Mouse (Mus musculus) cerebellum, postnatal 25 days (tissue): Measurements from ENCODE around the gene 9430097D07Rik.
A peak's percentile ranks its signal among the peaks of the same experiment; 100 is the strongest.

ENCODE experiments used
- DNase-seq, 2 experiments: peaks; one replicate each; pipeline ENCODE4 v3.0.0; 2021; ENCODE audit warnings: mixed read lengths in 2 of 2

The 9430097D07Rik gene

DNA sequence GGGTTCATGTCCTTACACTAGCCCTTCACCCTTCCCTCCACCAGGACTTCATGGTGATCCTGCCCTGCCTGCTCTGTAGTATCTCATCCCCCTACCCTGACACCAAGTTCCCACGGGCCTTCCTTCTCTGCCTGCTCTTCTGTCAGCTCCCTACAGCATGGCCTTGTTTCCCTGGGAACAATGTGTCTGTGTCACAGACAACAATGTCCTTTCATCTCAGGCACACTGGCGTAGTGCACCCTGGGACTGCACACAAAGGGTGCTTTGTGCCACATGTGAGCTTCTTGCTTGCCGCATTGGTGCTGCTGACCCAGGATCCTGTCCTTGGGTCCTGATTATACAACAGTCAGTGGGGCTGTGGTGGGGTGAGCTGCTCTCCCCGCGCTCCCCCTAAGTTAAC, 15.9 kb downstream of the 9430097D07Rik start:
- DNase-seq: no peak

DNA sequence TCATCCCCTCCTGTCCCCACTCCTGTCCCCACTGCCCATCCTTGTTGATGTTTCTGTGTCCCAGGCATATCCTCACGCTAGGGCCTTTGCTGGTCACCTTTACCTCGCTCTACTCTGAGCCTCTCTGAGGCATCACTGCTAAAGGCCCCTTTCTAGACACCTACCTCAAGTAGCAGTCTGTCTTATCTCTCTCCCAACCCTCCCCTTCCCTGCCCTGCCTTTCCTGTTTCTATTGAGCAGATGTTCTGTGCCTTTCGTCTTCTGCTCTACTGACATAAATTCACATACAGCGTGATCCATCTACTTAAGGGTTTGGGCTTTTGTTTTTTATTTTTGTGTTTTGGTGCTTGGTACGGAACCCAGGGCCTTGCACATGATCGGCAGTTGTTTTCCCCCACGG, 19.5 kb downstream of the 9430097D07Rik start:
- no peak for DNase-seq

DNA sequence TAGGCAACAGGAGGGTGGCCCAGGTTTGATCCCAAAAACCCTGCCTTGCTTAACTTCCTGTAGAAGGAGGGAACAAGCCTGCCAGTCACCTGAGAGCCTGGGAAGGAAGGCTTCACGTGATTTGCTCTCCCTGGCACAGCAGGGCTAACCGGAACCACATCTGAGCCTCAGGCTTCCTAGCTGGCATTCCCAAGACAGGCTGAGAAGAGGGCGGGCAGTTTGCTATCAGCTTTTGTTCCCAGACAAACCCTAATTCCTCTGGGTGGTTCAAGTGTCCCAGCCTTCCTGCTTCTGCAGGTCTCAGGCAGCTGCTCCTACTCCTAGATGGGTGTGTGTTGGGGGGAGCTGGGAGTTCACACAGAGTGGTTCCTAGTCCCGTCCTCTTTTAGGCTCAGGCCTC, 20.0 kb downstream of the 9430097D07Rik start:
- no peak for DNase-seq

DNA sequence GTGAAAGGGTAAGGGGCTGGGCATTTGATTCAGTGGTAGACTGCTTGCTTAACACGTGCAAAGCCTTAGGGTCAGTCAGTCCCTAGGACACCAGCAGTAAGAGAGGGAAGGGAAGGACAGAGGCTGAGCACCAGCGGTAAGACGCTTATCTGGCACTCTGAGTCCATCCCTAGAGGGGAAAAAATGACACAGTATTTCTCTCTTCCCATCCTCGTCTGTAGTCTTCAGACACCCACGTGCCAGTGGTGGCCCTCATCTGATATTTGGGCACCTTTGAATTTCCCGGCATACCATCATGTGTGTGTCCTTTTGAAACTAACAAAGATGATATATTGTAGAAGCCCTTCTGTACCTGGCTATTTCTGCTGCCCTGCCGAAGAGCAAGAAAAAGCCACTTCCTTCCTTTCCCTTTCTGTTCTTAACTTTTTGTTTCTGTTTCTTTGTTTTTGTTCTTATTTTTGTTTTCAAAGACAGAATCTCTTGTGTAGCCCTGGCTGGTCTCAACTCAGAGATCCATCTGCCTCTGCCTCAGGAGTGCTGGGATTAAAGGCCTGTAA, 21.8 kb downstream of the 9430097D07Rik start:
- DNase-seq: no peak

DNA sequence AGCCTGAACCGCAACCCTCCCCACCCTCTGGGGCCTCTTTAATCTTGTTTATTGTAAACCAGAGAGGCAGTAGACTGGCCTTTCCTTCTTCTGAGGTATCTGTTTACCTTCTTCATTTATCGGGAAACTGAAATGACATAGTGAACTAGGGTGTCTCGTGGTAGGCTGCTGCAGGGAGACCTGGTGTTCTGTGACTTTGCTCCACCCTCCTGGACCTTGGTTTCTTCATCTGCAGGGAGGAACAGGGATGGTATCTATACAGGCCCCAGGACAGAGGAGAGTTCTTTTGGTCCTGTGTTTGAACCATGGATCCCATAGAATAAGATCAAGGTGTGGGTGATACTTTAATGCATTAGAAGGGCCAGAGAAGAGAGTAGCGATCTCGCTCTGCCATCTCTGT, 24.2 kb downstream of the 9430097D07Rik start:
- DNase-seq: no peak

DNA sequence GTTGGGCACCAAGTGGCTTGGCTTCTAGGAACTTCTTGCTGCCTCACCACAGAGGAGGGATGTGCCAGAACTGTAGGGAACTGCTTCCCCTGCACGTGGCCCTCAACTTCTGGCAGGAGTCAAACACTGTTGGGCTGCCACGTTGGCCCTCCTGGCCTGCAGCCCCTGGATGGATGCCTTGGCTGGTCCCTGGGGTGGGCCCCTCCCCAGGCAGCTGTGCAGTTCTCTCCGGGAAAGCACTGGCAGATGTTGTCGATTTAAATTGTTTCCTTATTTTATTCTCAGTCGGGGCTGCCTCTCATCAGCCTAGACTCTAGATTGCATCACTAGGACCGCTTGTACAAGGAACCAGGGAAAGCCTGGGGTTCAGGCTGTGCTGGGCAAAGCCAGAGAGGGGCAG, 25.7 kb downstream of the 9430097D07Rik start:
- DNase-seq: no peak

DNA sequence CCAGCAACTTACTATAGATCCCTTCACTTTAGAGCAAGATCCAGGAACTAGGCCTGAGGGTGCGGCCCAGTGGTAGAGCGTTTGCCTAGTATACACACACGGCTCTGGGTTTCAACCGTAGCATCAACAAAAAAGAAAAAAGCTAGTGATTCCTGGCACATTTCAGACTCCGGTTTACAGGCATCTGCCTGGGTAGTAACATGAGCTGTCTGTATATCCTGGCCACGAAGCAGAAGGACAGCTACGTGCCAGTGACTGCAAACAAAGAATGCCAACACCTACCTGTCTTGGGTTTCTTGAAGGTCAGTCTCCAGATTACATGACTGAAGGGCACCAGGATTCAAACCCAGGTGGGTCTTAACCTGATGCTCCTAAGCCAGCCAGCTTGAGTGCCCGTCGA, 26.3 kb downstream of the 9430097D07Rik start:
- no peak for DNase-seq

DNA sequence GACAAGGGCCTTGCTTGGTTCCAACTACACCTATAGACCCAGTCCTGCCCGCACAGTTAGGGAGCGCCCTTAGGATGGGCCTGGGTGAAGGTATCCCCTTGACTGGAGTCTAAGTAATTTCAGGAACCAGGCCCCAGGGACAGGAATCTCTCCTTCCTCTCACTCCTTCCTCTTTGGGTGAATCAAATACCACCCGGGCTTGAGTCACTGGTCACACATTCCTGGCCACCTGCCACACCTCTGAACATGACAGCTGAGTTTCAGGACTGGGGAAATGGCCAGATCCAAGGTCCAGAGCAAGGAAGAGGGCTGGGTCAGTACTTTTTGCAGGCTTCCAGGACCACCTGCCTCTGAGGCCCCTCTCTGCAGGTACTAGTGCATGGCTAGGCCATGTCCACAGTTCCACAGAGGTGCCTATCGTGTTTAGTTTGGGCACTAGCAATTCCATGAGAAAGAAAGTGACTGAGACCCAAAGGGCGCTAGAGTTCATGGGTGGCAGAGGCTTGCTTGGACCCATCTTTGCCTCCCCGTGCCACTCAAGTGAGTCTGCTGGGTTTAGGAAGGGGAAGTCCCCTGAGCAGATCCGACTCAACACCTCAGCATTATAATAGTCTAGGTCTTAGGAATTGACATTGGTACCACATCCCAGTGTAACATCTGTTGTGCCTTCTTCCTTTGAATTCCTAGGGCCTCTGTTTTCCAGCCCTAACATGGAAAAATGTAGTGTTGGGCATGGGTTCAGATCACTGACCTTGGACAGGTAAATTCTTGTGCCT, 27.3 kb downstream of the 9430097D07Rik start:
- peak in 1 of 2 experiments; percentile 59 for DNase-seq

DNA sequence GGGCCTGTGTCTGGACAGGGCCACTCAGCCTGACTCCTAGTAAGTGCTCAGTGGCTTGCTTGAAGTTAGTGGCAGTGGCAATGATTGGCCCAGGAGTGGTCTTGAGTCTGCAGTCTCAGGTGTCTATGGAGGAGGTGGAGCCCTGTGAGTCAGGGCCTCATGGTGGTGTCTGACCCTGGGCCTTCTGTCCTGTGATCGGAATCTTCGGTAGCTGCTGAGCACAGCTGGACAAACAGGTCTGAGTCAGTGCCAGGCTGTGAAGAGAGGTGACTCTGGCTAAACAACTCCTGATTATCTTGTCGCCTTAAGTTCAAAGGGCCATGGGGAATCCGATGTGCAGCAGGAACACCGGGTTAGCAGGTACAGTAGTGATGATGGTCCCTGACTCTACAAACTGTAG, 28.1 kb downstream of the 9430097D07Rik start:
- DNase-seq: no peak

DNA sequence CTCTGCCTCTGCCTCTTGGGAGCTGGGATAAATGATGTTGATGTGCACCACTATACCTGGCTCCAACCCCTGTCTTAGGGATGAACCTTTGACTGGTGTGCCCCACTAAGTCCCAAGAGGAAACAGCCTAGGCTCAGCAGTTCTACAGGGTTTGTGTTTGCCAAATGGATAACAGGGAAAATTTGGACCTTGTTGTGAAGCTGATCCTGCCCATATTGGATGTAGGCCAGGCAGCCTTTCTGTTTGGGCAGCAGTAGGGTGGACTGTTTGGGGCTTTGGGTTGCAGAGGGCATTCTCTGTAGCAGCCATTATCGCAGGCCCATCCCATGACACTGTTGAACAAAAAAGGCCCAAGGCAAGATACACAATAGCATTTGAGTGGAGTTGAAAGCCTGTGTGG, 28.5 kb downstream of the 9430097D07Rik start:
- no peak for DNase-seq

DNA sequence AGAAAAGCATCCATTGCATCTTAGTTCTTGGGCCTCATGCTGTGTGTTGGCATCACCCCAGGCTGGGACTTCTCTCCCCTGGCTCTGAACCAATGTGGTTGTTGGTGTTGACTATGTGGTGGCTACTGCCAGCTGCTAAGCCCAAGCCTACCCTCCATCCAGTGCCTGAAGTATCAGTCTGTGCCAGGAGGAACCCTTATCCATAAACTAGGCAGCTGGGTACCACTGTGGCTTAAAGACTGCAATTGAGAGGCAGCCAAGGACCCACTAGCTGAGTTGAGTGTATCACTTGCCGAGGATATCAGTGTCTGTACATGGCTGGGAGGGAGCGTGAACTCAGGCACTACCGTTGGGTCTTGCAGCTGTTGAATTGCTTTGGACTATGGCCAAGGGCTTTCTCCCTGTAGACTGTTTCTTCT, 32.4 kb downstream of the 9430097D07Rik start:
- DNase-seq: peak in 1 of 2 experiments; percentile 72

DNA sequence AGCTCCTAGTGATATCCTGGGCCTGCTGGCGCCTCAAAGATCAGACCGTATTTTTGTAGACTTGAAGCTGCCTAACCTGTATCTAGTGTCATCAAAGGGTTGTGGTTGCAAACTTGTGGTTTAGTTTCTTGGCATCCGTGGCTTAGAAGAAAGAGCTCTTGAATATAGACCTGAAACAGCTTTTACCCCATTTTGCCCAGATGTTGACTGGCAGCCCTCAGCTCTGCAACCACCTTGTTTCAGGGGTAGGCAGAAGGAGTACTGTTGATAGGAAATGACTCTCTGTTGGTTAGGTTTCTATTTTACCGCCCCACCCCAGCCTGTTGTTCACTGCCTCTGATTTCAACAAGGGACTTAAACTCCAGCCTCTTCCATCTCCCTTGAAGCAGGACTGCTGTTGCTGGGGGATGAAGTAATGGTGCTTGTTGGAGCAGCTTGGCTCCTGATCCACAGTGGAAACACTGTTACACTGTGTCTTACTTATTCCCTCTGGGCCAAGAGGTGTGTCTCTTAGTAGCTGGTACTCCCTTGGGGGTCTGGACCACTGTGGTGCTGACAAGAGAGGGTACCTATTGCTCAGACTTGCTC, 33.4 kb downstream of the 9430097D07Rik start:
- no peak for DNase-seq

DNA sequence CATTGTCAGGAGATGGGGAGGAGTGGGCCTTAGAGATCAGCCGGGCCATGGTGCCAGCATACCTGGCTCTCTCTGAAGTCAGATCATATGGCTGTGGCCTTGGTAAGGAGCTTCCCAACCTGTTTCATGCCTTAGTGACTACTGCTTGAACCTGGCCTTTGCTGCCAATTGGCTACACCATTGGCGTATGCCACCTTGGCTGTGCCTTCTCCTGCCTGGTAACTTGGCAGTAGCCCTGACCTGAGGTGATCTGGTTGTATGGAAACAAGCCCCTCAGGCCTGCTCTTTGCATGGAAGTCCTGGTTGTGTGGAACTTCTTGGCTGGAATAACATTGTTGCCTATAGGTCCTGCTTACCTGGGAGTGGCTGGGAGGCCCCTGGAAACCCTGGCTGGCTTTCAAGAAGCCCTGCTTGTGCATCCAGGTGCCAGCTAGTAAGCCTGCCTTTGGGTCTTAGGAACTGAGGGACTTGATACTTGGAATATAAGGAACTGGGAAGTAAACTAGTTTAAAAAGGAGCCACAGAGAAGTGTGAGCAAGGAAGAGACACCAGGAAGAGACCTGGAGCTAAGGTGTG, 34.1 kb downstream of the 9430097D07Rik start:
- peak; percentile 72 to 74 for DNase-seq

DNA sequence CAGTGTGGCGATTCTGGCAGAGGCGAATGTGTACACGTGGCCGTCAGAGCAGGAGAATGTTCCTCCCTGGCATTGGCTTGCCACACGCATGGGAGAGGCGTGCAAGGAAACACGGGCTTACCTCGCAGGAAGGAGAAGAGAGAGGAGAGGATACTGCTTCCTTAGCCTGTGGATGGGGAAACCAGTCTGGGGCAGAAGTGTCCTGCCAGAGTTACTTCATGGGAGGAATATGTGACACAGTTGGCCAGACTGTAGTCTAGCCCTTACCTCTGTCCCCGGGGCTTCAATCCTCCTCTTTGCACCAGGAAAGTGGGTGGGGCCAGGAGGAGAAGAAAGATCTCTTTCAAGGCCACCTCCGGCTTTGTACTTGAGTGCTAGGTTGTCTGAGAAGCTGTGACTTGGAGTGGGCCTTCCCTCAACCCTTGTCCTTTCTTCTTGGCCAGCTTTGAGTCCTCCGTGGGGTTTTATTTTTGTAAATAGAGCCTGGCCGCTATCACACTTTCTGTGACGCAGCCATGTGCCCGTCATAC, 36.0 kb downstream of the 9430097D07Rik start:
- DNase-seq: no peak

DNA sequence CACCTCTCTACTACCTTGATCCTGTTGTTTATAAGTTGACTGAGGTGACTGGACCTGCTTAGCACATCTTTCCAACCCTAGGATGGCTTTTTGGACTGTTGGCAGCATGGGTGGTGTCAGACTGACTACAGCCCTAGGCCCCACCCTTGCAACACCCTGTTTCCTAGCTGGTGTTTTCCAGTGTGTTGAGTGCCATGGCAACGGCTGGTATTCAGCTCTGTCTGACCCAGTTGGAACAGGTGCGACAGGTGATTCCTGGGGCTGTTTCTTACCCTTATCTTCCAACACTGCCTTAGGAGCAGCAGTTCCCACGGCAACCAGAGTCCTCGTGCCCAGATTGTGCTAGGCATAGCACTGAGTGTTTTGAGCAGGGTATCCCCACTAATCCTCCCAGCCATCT, 37.0 kb downstream of the 9430097D07Rik start:
- peak; percentile 25 to 33 for DNase-seq

DNA sequence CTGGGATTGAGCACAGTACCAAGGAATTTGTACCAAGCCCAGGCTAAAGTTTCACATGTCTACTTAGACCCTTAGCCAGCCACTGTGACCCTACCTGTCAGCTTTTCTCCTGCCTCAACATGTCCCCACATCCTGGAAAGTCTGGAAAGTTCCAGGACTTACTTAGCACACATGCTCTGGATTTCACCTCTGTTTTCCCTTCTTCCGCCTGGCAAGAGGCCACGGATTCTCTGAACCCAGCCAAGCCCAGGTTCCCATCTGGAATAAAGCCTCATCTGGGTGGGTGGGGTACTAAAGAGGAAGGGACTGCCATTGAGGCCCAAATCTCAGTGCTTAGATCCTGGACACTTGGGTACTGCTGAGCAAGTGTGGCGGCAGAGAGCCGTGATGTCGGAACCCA, 37.5 kb downstream of the 9430097D07Rik start:
- DNase-seq: peak in 1 of 2 experiments; percentile 38

DNA sequence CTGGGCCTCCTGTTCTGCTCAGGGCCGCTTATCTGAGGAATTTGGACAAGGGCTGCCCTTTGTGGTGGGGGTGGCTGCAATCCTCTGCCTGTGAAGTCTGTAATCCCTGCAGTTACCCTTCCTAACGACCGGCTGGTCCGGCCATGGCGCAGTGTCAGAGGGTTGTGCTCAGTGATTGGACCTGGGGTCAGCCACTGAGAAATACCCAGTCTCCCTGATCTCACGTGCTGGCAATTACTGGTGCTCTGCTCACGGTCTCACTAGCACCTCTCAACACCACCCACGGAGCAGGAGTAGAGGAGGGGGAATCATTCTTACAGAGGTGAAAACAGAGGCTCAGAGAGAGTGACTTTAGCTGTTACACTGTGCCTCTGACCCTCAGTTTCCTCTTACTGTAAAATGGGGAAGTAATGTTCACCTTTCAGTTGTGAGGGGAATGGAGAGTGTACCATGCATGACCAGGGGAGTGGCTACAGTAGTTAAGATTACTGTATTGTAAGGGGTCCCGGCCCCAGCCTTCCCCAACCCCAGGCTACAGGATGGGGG, 38.1 kb downstream of the 9430097D07Rik start:
- DNase-seq: peak in 1 of 2 experiments; percentile 54

DNA sequence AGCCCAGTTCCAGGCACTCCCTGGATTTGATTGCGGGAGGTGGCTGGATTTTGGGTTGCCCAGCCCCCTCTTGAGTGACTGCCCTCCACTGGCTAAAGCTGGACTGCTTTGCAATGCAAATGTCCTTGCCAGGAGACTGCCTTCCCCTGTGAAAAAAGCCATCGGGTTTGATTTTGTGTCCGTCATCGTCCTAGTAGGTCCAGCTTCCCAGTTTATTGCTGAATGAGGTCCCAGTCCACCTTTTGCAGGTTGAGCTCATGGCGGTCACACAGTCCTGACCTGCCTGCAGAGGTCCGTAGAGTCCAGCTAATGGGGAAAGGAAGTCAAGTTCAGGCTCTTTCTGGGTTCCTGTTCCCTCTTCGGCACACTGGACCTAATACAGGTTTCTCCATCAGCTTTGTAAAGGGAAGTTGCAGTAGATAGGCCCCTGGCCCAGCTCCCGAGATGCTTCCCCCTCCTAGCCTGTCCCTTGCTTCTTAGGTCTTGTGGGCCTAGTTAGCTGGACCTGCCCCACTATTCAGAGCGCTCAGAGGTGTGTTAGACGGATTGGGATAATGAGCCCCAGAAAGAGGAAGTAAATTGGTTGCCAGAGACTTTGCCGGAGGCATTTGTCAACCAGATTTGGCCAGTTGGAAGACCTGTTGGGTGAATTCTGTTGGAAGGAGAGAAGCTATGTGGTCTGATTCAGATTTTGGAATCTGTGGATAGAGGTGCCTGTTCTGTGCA, 38.7 kb downstream of the 9430097D07Rik start:
- peak; percentile 68 for DNase-seq

DNA sequence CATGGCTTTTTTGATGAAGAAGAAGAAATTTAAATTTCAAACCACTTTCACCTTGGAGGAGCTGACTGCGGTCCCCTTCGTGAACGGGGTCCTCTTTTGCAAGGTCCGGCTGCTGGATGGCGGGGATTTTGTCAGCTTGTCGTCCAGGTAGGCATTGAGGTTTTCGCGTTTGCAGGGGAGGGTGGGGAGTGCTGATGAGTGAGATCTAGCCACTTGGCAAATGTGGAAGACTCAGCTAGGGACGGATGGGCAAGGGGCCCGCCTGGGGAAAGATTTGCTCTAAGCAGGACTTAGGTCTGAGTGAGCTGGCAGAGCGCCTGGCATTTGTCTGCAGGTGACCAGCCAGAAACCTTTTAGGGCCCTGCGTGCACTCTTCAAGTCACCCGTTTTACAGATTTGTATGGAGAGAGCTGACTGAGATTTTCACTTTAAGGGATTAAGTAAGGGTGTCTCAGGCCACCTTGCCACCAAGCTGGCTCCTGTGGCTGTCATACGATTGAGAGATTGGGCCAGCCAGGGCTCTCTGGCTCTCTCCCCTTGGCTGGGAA, 39.3 kb downstream of the 9430097D07Rik start:
- DNase-seq: peak; percentile 77 to 83

DNA sequence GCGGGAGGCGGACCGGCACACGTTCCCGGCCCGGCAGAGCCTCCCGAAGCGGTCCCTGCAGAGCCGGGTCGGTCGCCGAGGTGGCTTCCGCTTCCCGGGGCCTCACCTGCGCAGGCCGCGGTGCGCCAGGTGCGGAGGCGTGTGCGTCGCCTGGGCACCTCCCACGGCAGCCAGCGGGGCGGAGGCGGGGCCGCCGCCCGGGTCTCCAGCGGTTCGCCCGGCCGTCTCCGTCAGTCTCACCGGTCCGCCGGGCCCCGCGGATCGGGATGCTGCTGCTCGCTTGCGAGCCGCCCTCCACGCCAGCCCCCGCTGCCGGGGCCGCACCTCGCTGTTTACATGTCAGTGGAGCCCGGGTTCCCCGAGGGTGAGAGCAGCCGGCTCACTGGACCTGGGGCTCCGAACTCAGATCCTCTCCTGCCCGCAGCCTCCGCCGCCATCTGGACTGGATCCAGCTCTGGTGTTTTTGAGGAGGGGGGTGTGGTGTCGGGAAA, 39.9 kb downstream of the 9430097D07Rik start:
- DNase-seq: peak in 1 of 2 experiments; percentile 78

DNA sequence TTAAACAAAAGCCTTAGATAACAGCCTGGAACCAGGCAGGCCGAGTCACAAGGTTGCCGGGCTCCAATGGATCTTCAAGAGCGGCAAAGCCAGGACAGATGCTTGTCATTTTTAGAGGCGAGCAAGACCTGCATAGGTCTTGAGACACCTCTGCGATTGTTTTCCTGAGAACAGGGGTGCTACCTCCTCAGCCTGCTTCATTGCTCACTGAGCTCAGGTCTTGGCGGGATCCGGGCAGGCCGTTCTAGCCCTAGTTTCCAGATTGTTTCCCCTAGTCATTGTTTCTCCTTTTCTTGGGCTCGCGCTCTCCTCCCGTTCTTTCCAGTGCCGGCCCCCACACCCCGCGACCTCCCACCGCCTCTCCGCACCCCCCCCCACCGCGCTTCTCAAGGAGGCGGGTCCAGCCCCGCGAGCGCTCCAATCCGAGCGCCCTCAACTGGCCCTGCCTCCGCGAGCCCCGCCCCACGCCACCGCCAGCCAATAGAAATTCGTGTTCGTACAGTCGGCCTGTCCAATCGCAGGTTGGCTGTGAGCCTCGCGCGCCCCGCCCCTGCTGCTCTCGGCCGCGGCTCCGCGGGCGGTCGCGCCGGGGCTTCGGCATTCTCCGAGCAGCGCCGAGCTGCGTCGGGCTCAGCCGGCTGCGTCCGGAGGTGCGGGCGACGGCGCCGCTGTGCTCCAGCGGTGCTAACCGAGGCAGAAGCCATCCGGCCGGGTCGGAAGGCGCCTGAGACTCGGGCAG, 40.6 kb downstream of the 9430097D07Rik start, which contains the start of gene Fam102a:
Gene Fam102a (plus strand): TSS at position 600 of the 739 bp plus-strand sequence.
- DNase-seq: peak; percentile 100
